Mouse (Mus musculus): Measurements from ENCODE around the gene Napa. TPM values are rescaled to one million over a fixed set of nuclear protein-coding genes. Genes with fewer than 3 reads are reported as not detected.

Gene Napa
- polyA plus RNA-seq, 2 experiments: 107 to 110 TPM

GRCm38 (mm10) chr7:16130956-16131634, 32.8 kb downstream of the Napa start:
- DNase-seq (ENCODE audit: low read depth in 3 of 3, low spot score in 3 of 3) (no peak), ATAC-seq (ENCODE audit: insufficient read depth) (no peak)
- H3K9me3 ChIP-seq (ENCODE audit: control insufficient read depth, low read length): no peaks in the 10 kb centered on the region
- no peak overlapping the region for H3K9ac ChIP-seq (replicated peaks)
- no peaks in the 10 kb centered on the region for H3K36me3 ChIP-seq (replicated peaks; ENCODE audit: control insufficient read depth, insufficient read depth, low read depth)
- peaks cover 17% of the 10 kb centered on the region for H3K27me3 ChIP-seq (ENCODE audit: control insufficient read depth, insufficient read depth, low read length)
- no peaks in the 10 kb centered on the region for H3K4me1 ChIP-seq (replicated peaks; ENCODE audit: control insufficient read depth in 2 of 2, insufficient read depth in 2 of 2, low read length in 1 of 2)
- no peak for TF ChIP-seq CTCF (IDR thresholded peaks at IDR 0.05; ENCODE audit: low read depth)
- WGBS (ENCODE audit: insufficient replicate concordance): 30% methylated on average over 13 of the region's 13 CpGs
- H3K4me2 ChIP-seq (ENCODE audit: low read depth): no peak overlapping the region
- no peak overlapping the region for H3K27ac ChIP-seq
- H3K4me3 ChIP-seq (ENCODE audit: insufficient read depth in 1 of 2, low read depth in 2 of 2, low read length in 2 of 2): no peak overlapping the region

- H3K27me3 ChIP-seq (ENCODE audit: control insufficient read depth, insufficient read depth, low read length): peaks cover 17% of the 10 kb centered on the region
- DNase-seq (ENCODE audit: low read depth in 3 of 3, low spot score in 3 of 3): no peak
These were observed 33.9 kb downstream of the Napa start for GRCm38 (mm10) chr7:16132161-16132581.

GRCm38 (mm10) chr7:16132926-16133325, 34.7 kb downstream of the Napa start:
- no peaks in the 10 kb centered on the region for H3K4me1 ChIP-seq (replicated peaks; ENCODE audit: control insufficient read depth in 2 of 2, insufficient read depth in 2 of 2, low read length in 1 of 2)
- peaks cover 17% of the 10 kb centered on the region for H3K27me3 ChIP-seq (ENCODE audit: control insufficient read depth, insufficient read depth, low read length)
- 46% methylated on average over 3 of the region's 3 CpGs for WGBS (ENCODE audit: insufficient replicate concordance)
- ATAC-seq (ENCODE audit: insufficient read depth) (no peak), DNase-seq (ENCODE audit: low read depth in 3 of 3, low spot score in 3 of 3) (no peak)
- TF ChIP-seq EP300 (IDR thresholded peaks at IDR 0.05; ENCODE audit: low read depth) (no peak), CTCF (IDR thresholded peaks at IDR 0.05; ENCODE audit: low read depth) (no peak)
- no peak overlapping the region for H3K4me3 ChIP-seq (ENCODE audit: insufficient read depth in 1 of 2, low read depth in 2 of 2, low read length in 2 of 2)
- no peaks in the 10 kb centered on the region for H3K36me3 ChIP-seq (replicated peaks; ENCODE audit: control insufficient read depth, insufficient read depth, low read depth)
- H3K9ac ChIP-seq (replicated peaks): no peak overlapping the region
- no peaks in the 10 kb centered on the region for H3K9me3 ChIP-seq (ENCODE audit: control insufficient read depth, low read length)
- no peak overlapping the region for H3K4me2 ChIP-seq (ENCODE audit: low read depth)
- H3K27ac ChIP-seq: no peak overlapping the region

More at GRCm38 (mm10) chr7:16132161-16132581, 33.9 kb downstream of the Napa start:
- Histone ChIP-seq H3K9me3 (ENCODE audit: control insufficient read depth, low read length) (no peaks in the 10 kb centered on the region), H3K27ac (no peak overlapping the region), H3K4me2 (ENCODE audit: low read depth) (no peak overlapping the region), H3K36me3 (replicated peaks; ENCODE audit: control insufficient read depth, insufficient read depth, low read depth) (no peaks in the 10 kb centered on the region), H3K9ac (replicated peaks) (no peak overlapping the region), H3K4me1 (replicated peaks; ENCODE audit: control insufficient read depth in 2 of 2, insufficient read depth in 2 of 2, low read length in 1 of 2) (no peaks in the 10 kb centered on the region), H3K4me3 (ENCODE audit: insufficient read depth in 1 of 2, low read depth in 2 of 2, low read length in 2 of 2) (no peak overlapping the region)
- WGBS (ENCODE audit: insufficient replicate concordance): 6% methylated on average over 7 of the region's 7 CpGs
- no peak for ATAC-seq (ENCODE audit: insufficient read depth)
- TF ChIP-seq CTCF (IDR thresholded peaks at IDR 0.05; ENCODE audit: low read depth) (no peak), EP300 (IDR thresholded peaks at IDR 0.05; ENCODE audit: low read depth) (no peak)

GRCm38 (mm10) chr7:16133691-16134090, 35.4 kb downstream of the Napa start:
- H3K4me3 ChIP-seq (ENCODE audit: insufficient read depth in 1 of 2, low read depth in 2 of 2, low read length in 2 of 2): no peak overlapping the region
- WGBS (ENCODE audit: insufficient replicate concordance): 69% methylated on average over 9 of the region's 9 CpGs
- H3K4me2 ChIP-seq (ENCODE audit: low read depth): no peak overlapping the region
- no peaks in the 10 kb centered on the region for H3K36me3 ChIP-seq (replicated peaks; ENCODE audit: control insufficient read depth, insufficient read depth, low read depth)
- no peak overlapping the region for H3K9ac ChIP-seq (replicated peaks)
- DNase-seq (ENCODE audit: low read depth in 3 of 3, low spot score in 3 of 3): no peak
- H3K27ac ChIP-seq: no peak overlapping the region
- ATAC-seq (ENCODE audit: insufficient read depth): no peak
- H3K9me3 ChIP-seq (ENCODE audit: control insufficient read depth, low read length): no peaks in the 10 kb centered on the region
- TF ChIP-seq EP300 (IDR thresholded peaks at IDR 0.05; ENCODE audit: low read depth): no peak
- no peak for TF ChIP-seq CTCF (IDR thresholded peaks at IDR 0.05; ENCODE audit: low read depth)
- H3K4me1 ChIP-seq (replicated peaks; ENCODE audit: control insufficient read depth in 2 of 2, insufficient read depth in 2 of 2, low read length in 1 of 2): no peaks in the 10 kb centered on the region
- H3K27me3 ChIP-seq (ENCODE audit: control insufficient read depth, insufficient read depth, low read length): peaks cover 17% of the 10 kb centered on the region

- ATAC-seq (ENCODE audit: insufficient read depth) (no peak), DNase-seq (ENCODE audit: low read depth in 3 of 3, low spot score in 3 of 3) (no peak)
- 60% methylated on average over 7 of the region's 7 CpGs for WGBS (ENCODE audit: insufficient replicate concordance)
- Histone ChIP-seq H3K27me3 (ENCODE audit: control insufficient read depth, insufficient read depth, low read length) (peaks cover 17% of the 10 kb centered on the region), H3K9ac (replicated peaks) (no peak overlapping the region), H3K4me2 (ENCODE audit: low read depth) (no peak overlapping the region), H3K4me3 (ENCODE audit: insufficient read depth in 1 of 2, low read depth in 2 of 2, low read length in 2 of 2) (no peak overlapping the region), H3K36me3 (replicated peaks; ENCODE audit: control insufficient read depth, insufficient read depth, low read depth) (no peaks in the 10 kb centered on the region), H3K9me3 (ENCODE audit: control insufficient read depth, low read length) (no peaks in the 10 kb centered on the region), H3K4me1 (replicated peaks; ENCODE audit: control insufficient read depth in 2 of 2, insufficient read depth in 2 of 2, low read length in 1 of 2) (no peaks in the 10 kb centered on the region), H3K27ac (no peak overlapping the region)
- TF ChIP-seq CTCF (IDR thresholded peaks at IDR 0.05; ENCODE audit: low read depth) (no peak), EP300 (IDR thresholded peaks at IDR 0.05; ENCODE audit: low read depth) (no peak)
These were observed 36.7 kb downstream of the Napa start for GRCm38 (mm10) chr7:16134951-16135392.
